In the genomic region with DNA sequence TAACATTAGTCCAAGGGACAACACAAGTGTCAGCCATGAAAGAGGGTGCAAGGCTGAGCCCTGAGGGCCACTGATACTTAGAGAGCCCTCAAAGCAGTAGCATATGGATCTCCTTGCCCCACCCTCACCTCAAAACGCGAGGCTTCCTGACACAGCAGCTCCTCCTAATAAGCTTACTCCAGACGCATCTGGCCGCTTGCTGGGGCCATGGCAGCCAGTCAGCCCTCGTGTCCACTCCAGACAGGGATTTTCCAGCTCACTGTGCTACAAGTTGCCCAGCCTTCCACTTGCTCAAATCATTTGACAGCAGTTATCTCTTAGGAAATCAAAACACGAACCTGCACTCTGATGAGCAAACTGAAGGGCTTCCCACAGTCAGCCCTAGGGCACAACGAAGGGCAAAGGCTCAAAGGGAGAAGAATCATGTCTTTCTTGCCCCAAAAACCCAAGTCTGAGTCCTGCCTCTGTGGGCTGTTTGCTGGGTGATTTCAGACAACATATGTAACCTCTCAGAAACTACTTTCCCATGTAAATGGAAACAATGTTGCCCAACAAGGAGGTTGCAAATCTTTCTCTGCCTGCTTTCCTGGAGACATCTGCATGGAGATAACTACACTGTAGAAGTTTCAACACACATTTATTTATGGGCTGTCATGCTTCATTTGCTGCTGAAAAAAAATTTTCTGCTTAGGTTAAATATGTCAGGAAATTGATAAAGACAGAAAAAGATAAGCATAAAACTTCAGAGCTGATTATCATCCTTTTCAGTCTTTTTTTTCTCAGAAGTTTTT, we compare ENCODE assay signal across 24 mouse cellular contexts. TPM values are rescaled to one million over a fixed set of nuclear protein-coding genes. Genes with fewer than 3 reads are reported as not detected.
A peak's percentile ranks its signal among the peaks of the same experiment; 100 is the strongest.
DNase-seq lines count a peak whose midpoint lies in the region; ATAC-seq and TF ChIP-seq lines count a peak whose summit lies in the region.
"Had no signal": no experiment of that assay in that cellular context is flagged by ENCODE, and none has a peak within 500 bp of the region (broad histone marks: within the 10 kb centered on the region; RNA-seq: fewer than 3 reads in every experiment).

No protein-coding gene starts in this region.

- H3K27ac ChIP-seq in lung, postnatal 0 days (ENCODE audit: low read length) = no peak overlapping the region
- H3K27ac ChIP-seq in neural tube, embryonic 15.5 days (replicated peaks) = no peak overlapping the region
- no peak overlapping the region for H3K27ac ChIP-seq in hindbrain, embryonic 10.5 days
- H3K27ac ChIP-seq: embryonic facial prominence, embryonic 12.5 days; forebrain, embryonic 12.5 days; heart, adult 2 months; heart, embryonic 15.5 days; hindbrain, embryonic 14.5 days; intestine, embryonic 15.5 days had no signal

- no peak overlapping the region for H3K4me3 ChIP-seq in lung, postnatal 0 days (ENCODE audit: low read depth, low read length)
- no peak overlapping the region for H3K4me3 ChIP-seq in neural tube, embryonic 15.5 days (replicated peaks)
- H3K4me3 ChIP-seq in hindbrain, embryonic 10.5 days = no peak overlapping the region
- H3K4me3 ChIP-seq: embryonic facial prominence, embryonic 12.5 days; forebrain, embryonic 12.5 days; heart, adult 2 months; heart, embryonic 15.5 days; intestine, embryonic 15.5 days had no signal

- H3K9ac ChIP-seq in lung, postnatal 0 days (replicated peaks; ENCODE audit: low read depth) = no peak overlapping the region
- no peak overlapping the region for H3K9ac ChIP-seq in neural tube, embryonic 15.5 days (replicated peaks)
- H3K9ac ChIP-seq: embryonic facial prominence, embryonic 12.5 days; forebrain, embryonic 12.5 days; heart, embryonic 15.5 days; hindbrain, embryonic 14.5 days; intestine, embryonic 15.5 days had no signal

- no peak overlapping the region for H3K4me2 ChIP-seq in lung, postnatal 0 days (replicated peaks; ENCODE audit: low read depth, low read length)
- no peak overlapping the region for H3K4me2 ChIP-seq in neural tube, embryonic 15.5 days
- H3K4me2 ChIP-seq: embryonic facial prominence, embryonic 12.5 days; forebrain, embryonic 12.5 days; heart, embryonic 11.5 days; heart, embryonic 15.5 days; hindbrain, embryonic 14.5 days; intestine, embryonic 15.5 days had no signal

- DNase-seq in lung, postnatal 0 days (ENCODE audit: low spot score) = peak; percentile 71
- no peak for DNase-seq in lung, postnatal 4 days
- DNase-seq in MEL-GATA-1-ER (ENCODE audit: extremely low read depth, low read depth) = peak; percentile 9
- peak; percentile 45 for DNase-seq in retina, adult 2 months (ENCODE audit: low read depth, low spot score)
- no peak for DNase-seq in thymus, postnatal 25 days
- no peak for DNase-seq in hindbrain, embryonic 10.5 days (ENCODE audit: low spot score)
- DNase-seq: adrenal gland, postnatal 25 days; B cell, adult 2 months; cerebellum, adult 2 months; cerebellum, postnatal 10 days; embryo, embryonic 11 days; gastrocnemius, postnatal 14 days; heart, adult 2 months; heart, postnatal 14 days had no signal

- no peak for TF ChIP-seq EP300 in lung, postnatal 0 days (IDR thresholded peaks at IDR 0.05)

- 10% methylated on average over 7 of the region's 7 CpGs for WGBS in lung, postnatal 0 days
- 45% methylated on average over 7 of the region's 7 CpGs for WGBS in neural tube, embryonic 15.5 days
- 42% methylated on average over 7 of the region's 7 CpGs for WGBS in hindbrain, embryonic 10.5 days

- H3K27me3 ChIP-seq in lung, postnatal 0 days (replicated peaks; ENCODE audit: insufficient read depth, low read length) = no peaks in the 10 kb centered on the region
- peaks cover 5% of the 10 kb centered on the region; the same call in 1 of the 2 replicates for H3K27me3 ChIP-seq in neural tube, embryonic 15.5 days (replicated peaks)
- peaks cover 17% of the 10 kb centered on the region for H3K27me3 ChIP-seq in hindbrain, embryonic 10.5 days (ENCODE audit: insufficient read depth, poor library complexity, severe bottlenecking)
- H3K27me3 ChIP-seq: embryonic facial prominence, embryonic 12.5 days; intestine, embryonic 15.5 days had no signal

- no peaks in the 10 kb centered on the region for H3K9me3 ChIP-seq in lung, postnatal 0 days (ENCODE audit: low read length)
- H3K9me3 ChIP-seq in neural tube, embryonic 15.5 days (replicated peaks) = no peaks in the 10 kb centered on the region
- H3K9me3 ChIP-seq in hindbrain, embryonic 10.5 days = no peaks in the 10 kb centered on the region
- H3K9me3 ChIP-seq: embryonic facial prominence, embryonic 12.5 days; forebrain, embryonic 12.5 days; heart, embryonic 15.5 days; intestine, embryonic 15.5 days had no signal

- H3K36me3 ChIP-seq in lung, postnatal 0 days (ENCODE audit: insufficient read depth, low read length) = no peaks in the 10 kb centered on the region
- H3K36me3 ChIP-seq in neural tube, embryonic 15.5 days = no peaks in the 10 kb centered on the region
- H3K36me3 ChIP-seq in hindbrain, embryonic 10.5 days = no peaks in the 10 kb centered on the region
- H3K36me3 ChIP-seq: embryonic facial prominence, embryonic 12.5 days; forebrain, embryonic 12.5 days; heart, embryonic 15.5 days; intestine, embryonic 15.5 days had no signal

- no peak; the same call in 1 of the 2 replicates for ATAC-seq in lung, postnatal 0 days
- no peak for ATAC-seq in neural tube, embryonic 15.5 days (ENCODE audit: low FRiP score)
- ATAC-seq: CD4-positive, CD25-positive, alpha-beta regulatory T cell, adult 4 months; forebrain, embryonic 16.5 days; intestine, embryonic 15.5 days had no signal

- H3K4me1 ChIP-seq in lung, postnatal 0 days (ENCODE audit: insufficient read depth, low read depth, low read length) = no peaks in the 10 kb centered on the region
- H3K4me1 ChIP-seq in neural tube, embryonic 15.5 days = no peaks in the 10 kb centered on the region
- 0 out of 2 replicates have a peak, but pooled peaks cover 2% of the 10 kb centered on the region for H3K4me1 ChIP-seq in hindbrain, embryonic 10.5 days (replicated peaks)
- H3K4me1 ChIP-seq: embryonic facial prominence, embryonic 12.5 days; forebrain, embryonic 12.5 days; heart, embryonic 15.5 days; intestine, embryonic 15.5 days had no signal

- TF ChIP-seq CTCF in lung, postnatal 0 days (IDR thresholded peaks at IDR 0.05) = no peak

RNA-seq across cellular contexts. Expression of a gene that starts 30.8 kb away (rescaled TPM):
- polyA plus RNA-seq in lung, postnatal 0 days (2015; fragmentation: Nextera tagmentation; extraction: Ambion mirVana) = 0.05 and 0.16 TPM in 2 replicates
- not detected in 2 replicates for polyA plus RNA-seq in neural tube, embryonic 15.5 days (2015; fragmentation: Nextera tagmentation; extraction: Ambion mirVana)
- not detected in 2 replicates for polyA plus RNA-seq in hindbrain, embryonic 10.5 days (2016; fragmentation: Nextera tagmentation; extraction: Ambion mirVana)
- polyA plus RNA-seq: CD4-positive, CD25-positive, alpha-beta regulatory T cell, adult 4 months; embryonic facial prominence, embryonic 12.5 days; forebrain, embryonic 12.5 days; forebrain, embryonic 16.5 days; frontal cortex, adult 2 months; heart, adult 2 months; heart, embryonic 11.5 days; hindbrain, embryonic 14.5 days; intestine, embryonic 15.5 days had no signal

Comparison
In these comparisons a context has a peak if more than half of its experiments do, and no peak if none do; other contexts are left out.
1. DNase-seq: peak in lung, postnatal 0 days (single experiment), MEL-GATA-1-ER (single experiment) and retina, adult 2 months (single experiment); none in lung, postnatal 4 days (0 of 2), thymus, postnatal 25 days (single experiment) and hindbrain, embryonic 10.5 days (single experiment).